Mouse (Mus musculus): ENCODE data around the gene Tspear.

DNA sequence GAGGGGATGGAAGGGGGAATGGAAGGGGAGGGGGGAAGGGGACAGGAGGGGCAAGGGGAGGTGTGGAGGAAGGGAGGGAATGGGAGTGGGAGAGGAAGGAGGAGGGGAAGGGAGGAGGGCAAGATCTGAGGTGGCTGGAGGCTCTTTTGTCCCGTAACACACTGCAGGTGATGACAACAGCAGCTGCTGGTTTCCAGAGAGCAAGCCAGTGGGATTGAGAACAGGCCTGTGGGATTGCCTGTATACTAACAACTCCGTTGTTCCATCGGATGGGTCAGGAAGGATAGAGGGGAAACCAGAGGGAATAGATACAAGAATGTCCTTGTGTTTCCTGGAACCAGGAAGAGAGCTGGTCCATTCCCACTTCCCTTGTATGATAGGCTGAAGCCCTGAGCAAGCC lies 111.3 kb downstream of the Tspear start:
- TF ChIP-seq CTCF (IDR thresholded peaks at IDR 0.05; ENCODE audit: low read depth, low read length) (no peak), POLR2A (IDR thresholded peaks at IDR 0.05; ENCODE audit: borderline replicate concordance, low read depth, low read length) (no peak)
